Mouse (Mus musculus) CH12.LX (cell line): ENCODE data around the gene Vsig8. TPM values are rescaled to one million over a fixed set of nuclear protein-coding genes. Genes with fewer than 3 reads are reported as not detected.

Source experiments
- DNase-seq: peaks from one replicate; pipeline ENCODE4 v3.0.0-alpha.2; 2013; ENCODE audit errors: extremely low read depth
- H3K27ac ChIP-seq: 2 replicates; pipeline ENCODE4 v1.5.1; 2012; ENCODE audit warnings: low read depth, mild to moderate bottlenecking, control low read depth, moderate library complexity; ENCODE audit not compliant: insufficient read depth
- H3K27me3 ChIP-seq: replicated peaks from 2 replicates; pipeline ENCODE3; 2012; ENCODE audit warnings: inconsistent platforms
- H3K36me3 ChIP-seq, 2 experiments: replicated peaks in 1 of 2; 2 replicates each; pipeline versions ENCODE3 to v1.6.1; 2012; ENCODE audit warnings: inconsistent platforms in 1 of 2, low read length in 1 of 2, mild to moderate bottlenecking in 1 of 2, mixed read lengths in 1 of 2, moderate library complexity in 1 of 2; ENCODE audit not compliant: control insufficient read depth in 1 of 2, insufficient read depth in 1 of 2
- H3K4me1 ChIP-seq, 2 experiments: 2 replicates each; pipeline ENCODE4 v1.6.1; 2012; ENCODE audit warnings: inconsistent platforms in 1 of 2, moderate library complexity in 1 of 2; ENCODE audit not compliant: insufficient read depth in 2 of 2, control insufficient read depth in 1 of 2
- H3K4me2 ChIP-seq: 2 replicates; pipeline ENCODE4 v1.6.1; 2012; ENCODE audit warnings: low read depth, mild to moderate bottlenecking, control low read depth; ENCODE audit not compliant: poor library complexity, insufficient read depth, severe bottlenecking
- H3K4me3 ChIP-seq, 3 experiments: fragments of 150-350 bp in 1 of 3; sonication (generic) in 1 of 3; replicated peaks in 1 of 3; 2 replicates each; pipeline versions ENCODE3 to v1.5.1; 2011 to 2012; ENCODE audit warnings: low read depth in 2 of 3, low read length in 2 of 3, mild to moderate bottlenecking in 2 of 3, moderate library complexity in 2 of 3, control low read depth in 1 of 3, improper control_type of control experiment in 1 of 3, inconsistent platforms in 1 of 3, mixed read lengths in 1 of 3; ENCODE audit not compliant: poor library complexity in 1 of 3
- H3K79me2 ChIP-seq: replicated peaks from 2 replicates; pipeline ENCODE4 v1.6.1; 2012; ENCODE audit warnings: mild to moderate bottlenecking, moderate library complexity; ENCODE audit not compliant: control insufficient read depth, poor library complexity, insufficient read depth, severe bottlenecking; ENCODE audit errors: extremely low read depth
- H3K9ac ChIP-seq: 2 replicates; pipeline ENCODE4 v1.6.1; 2012; ENCODE audit warnings: low read depth, mild to moderate bottlenecking, control low read depth, moderate library complexity; ENCODE audit not compliant: insufficient read depth
- H3K9me3 ChIP-seq: replicated peaks from 2 replicates; pipeline ENCODE3; 2012; ENCODE audit warnings: low read length, inconsistent platforms, mixed read lengths
- CHD1 ChIP-seq: IDR thresholded peaks from 2 replicates; pipeline ENCODE4 v1.6.1; 2012; ENCODE audit warnings: low read depth, low read length, improper control_type of control experiment, inconsistent platforms
- CTCF ChIP-seq, 2 experiments: IDR thresholded peaks in 1 of 2; conservative IDR thresholded peaks in 1 of 2; 2 replicates each; pipeline ENCODE4 v1.5.1; 2011 to 2012; ENCODE audit warnings: low read depth in 2 of 2, low read length in 2 of 2, improper control_type of control experiment in 1 of 2, inconsistent platforms in 1 of 2, mild to moderate bottlenecking in 1 of 2, moderate library complexity in 1 of 2
- ETS1 ChIP-seq: conservative IDR thresholded peaks from 2 replicates; pipeline ENCODE4 v1.6.1; 2012; ENCODE audit warnings: low read depth, mild to moderate bottlenecking, inconsistent platforms, low read length, improper control_type of control experiment, moderate library complexity
- HCFC1 ChIP-seq: IDR thresholded peaks from 2 replicates; pipeline ENCODE4 v1.6.1; 2012; ENCODE audit warnings: low read depth, mild to moderate bottlenecking, inconsistent platforms, low read length, improper control_type of control experiment
- IRF4 ChIP-seq: IDR thresholded peaks from 2 replicates; pipeline ENCODE4 v1.6.1; 2014; ENCODE audit warnings: low read depth, mild to moderate bottlenecking, inconsistent platforms, low read length, improper control_type of control experiment
- JUND ChIP-seq: conservative IDR thresholded peaks from 2 replicates; pipeline ENCODE4 v1.6.1; 2011; ENCODE audit warnings: low read depth, low read length, improper control_type of control experiment
- MAFK ChIP-seq: IDR thresholded peaks from 2 replicates; pipeline ENCODE4 v1.6.1; 2011; ENCODE audit warnings: low read length, improper control_type of control experiment; ENCODE audit not compliant: insufficient replicate concordance
- MAZ ChIP-seq: IDR thresholded peaks from 2 replicates; pipeline ENCODE4 v1.6.1; 2012; ENCODE audit warnings: low read depth, mild to moderate bottlenecking, inconsistent platforms, low read length, improper control_type of control experiment, moderate library complexity
- MEF2A ChIP-seq: IDR thresholded peaks from 2 replicates; pipeline ENCODE4 v1.6.1; 2014; ENCODE audit warnings: low read depth, mild to moderate bottlenecking, inconsistent platforms, low read length, improper control_type of control experiment, borderline replicate concordance
- NELFE ChIP-seq: IDR thresholded peaks from 2 replicates; pipeline ENCODE4 v1.6.1; 2011; ENCODE audit warnings: low read depth, low read length, improper control_type of control experiment
- NRF1 ChIP-seq: IDR thresholded peaks from 2 replicates; pipeline ENCODE4 v1.6.1; 2014; ENCODE audit warnings: low read depth, mild to moderate bottlenecking, inconsistent platforms, low read length, improper control_type of control experiment, moderate library complexity
- RCOR1 ChIP-seq: conservative IDR thresholded peaks from 2 replicates; pipeline ENCODE4 v1.6.1; 2012; ENCODE audit warnings: low read depth, mild to moderate bottlenecking, inconsistent platforms, low read length, improper control_type of control experiment
- SIN3A ChIP-seq: IDR thresholded peaks from 2 replicates; pipeline ENCODE4 v1.6.1; 2012; ENCODE audit warnings: low read length, improper control_type of control experiment, inconsistent platforms
- TBP ChIP-seq: conservative IDR thresholded peaks from 2 replicates; pipeline ENCODE4 v1.6.1; 2011; ENCODE audit warnings: low read depth, low read length, improper control_type of control experiment
- TCF12 ChIP-seq: IDR thresholded peaks from 2 replicates; pipeline ENCODE4 v1.6.1; 2014; ENCODE audit warnings: low read depth, mild to moderate bottlenecking, inconsistent platforms, low read length, improper control_type of control experiment
- USF1 ChIP-seq: IDR thresholded peaks from 2 replicates; pipeline ENCODE4 v1.6.1; 2014; ENCODE audit warnings: low read depth, mild to moderate bottlenecking, inconsistent platforms, low read length, improper control_type of control experiment
- USF2 ChIP-seq: conservative IDR thresholded peaks from 2 replicates; pipeline ENCODE4 v1.6.1; 2011; ENCODE audit warnings: low read depth, low read length, improper control_type of control experiment
- dilution Hi-C: fragments of 300-500 bp; cut with MboI; formaldehyde crosslinking; loops from 2 replicates; pipeline ENCODE4 v1.14.3; 2020; ENCODE audit warnings: low sequenced_read_pairs; ENCODE audit not compliant: extremely low pct_unique_long_range_greater_than_20kb, extremely low pct_ligation_motif_present
- in situ Hi-C: fragments of 300-500 bp; cut with MboI; formaldehyde crosslinking; loops from 3 replicates; pipeline ENCODE4 v1.14.3; 2019; ENCODE audit warnings: low sequenced_read_pairs, low pct_ligation_motif_present, low pct_unique_long_range_greater_than_20kb, mixed read lengths
- polyA plus RNA-seq: library from polyadenylated mRNA; unstranded; fragments of >175 nt; gene quantifications from 2 replicates; pipeline ENCODE4 v1.2.1, GENCODE M21; 2012; ENCODE audit warnings: low read depth; ENCODE audit not compliant: insufficient read length
- total RNA-seq, 2 experiments: library from RNA; depleted of rRNA; stranded (reverse); fragments of 300-350 nt in 1 of 2; fragments of >200 nt in 1 of 2; gene quantifications; 2 replicates each; pipeline ENCODE4 v1.2.3; 2012 to 2014

Gene Vsig8
- total and polyA plus RNA-seq, 3 experiments, result 0.17 to 0.29 TPM; not detected in 1

GRCm38 (mm10) chr1:172540283-172540820 is 15.4 kb upstream of the Vsig8 start:
- Histone ChIP-seq H3K4me1 (peaks cover 0 to 5% of the 10 kb centered on the region in 2 experiments; a peak in 2 of 4 replicates), H3K27me3 (peaks cover 14% of the 10 kb centered on the region), H3K79me2 (no peaks in the 10 kb centered on the region), H3K36me3 (peaks cover 0 to 3% of the 10 kb centered on the region in 2 experiments), H3K27ac (no peak overlapping the region), H3K9me3 (no peaks in the 10 kb centered on the region), H3K4me3 (no peak overlapping the region), H3K9ac (no peak overlapping the region), H3K4me2 (no peak overlapping the region)
- no peak for DNase-seq
- dilution Hi-C loops, result no loop called here
- in situ Hi-C loops, result no loop called here
- TF ChIP-seq USF2 (no peak), USF1 (no peak), ETS1 (no peak), TCF12 (no peak), HCFC1 (no peak), RCOR1 (no peak), TBP (no peak), CHD1 (no peak), SIN3A (no peak), JUND (no peak), MEF2A (no peak)

DNA sequence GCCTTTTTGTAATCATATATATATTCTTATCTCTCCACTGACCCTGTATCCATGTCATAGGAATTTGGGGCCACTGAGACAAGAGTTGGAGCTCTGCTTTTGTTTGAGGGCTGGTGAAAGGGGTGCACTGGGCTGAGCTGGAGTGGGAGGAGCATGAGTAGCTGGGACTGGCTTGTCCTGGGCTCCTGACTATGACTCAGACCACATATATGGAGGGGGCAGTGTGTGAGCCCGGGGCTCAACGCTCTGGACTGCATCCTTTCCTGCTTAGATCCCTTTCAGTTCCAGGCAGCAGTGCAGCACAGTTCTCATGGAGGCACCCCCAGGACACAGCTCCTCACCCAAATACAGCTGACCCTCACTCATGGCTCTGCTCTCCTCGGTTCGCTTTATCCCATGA is 9.7 kb upstream of the Vsig8 start:
- H3K79me2 ChIP-seq, result no peaks in the 10 kb centered on the region
- H3K27me3 ChIP-seq, result peaks cover 1% of the 10 kb centered on the region
- no peak overlapping the region for H3K9ac ChIP-seq
- H3K4me3 ChIP-seq, result no peak overlapping the region
- peaks cover 0 to 3% of the 10 kb centered on the region in 2 experiments for H3K36me3 ChIP-seq
- dilution Hi-C loops (no loop called here), in situ Hi-C loops (no loop called here)
- H3K4me1 ChIP-seq, result peaks cover 8 to 37% of the 10 kb centered on the region in 2 experiments
- TF ChIP-seq MAFK (no peak), RCOR1 (no peak), ETS1 (no peak), IRF4 (no peak), USF2 (no peak), JUND (no peak), NELFE (no peak), MAZ (no peak), NRF1 (no peak), MEF2A (no peak), SIN3A (no peak), CTCF (conservative IDR thresholded peaks at IDR 0.05 in 1 of 2, IDR thresholded peaks at IDR 0.05 in 1 of 2; ENCODE audit: low read depth in 2 of 2, low read length in 2 of 2) (no peak)
- no peak overlapping the region for H3K27ac ChIP-seq
- no peaks in the 10 kb centered on the region for H3K9me3 ChIP-seq
- no peak overlapping the region for H3K4me2 ChIP-seq
- DNase-seq, result no peak
